Mouse (Mus musculus) stomach, postnatal 0 days (tissue): ENCODE results near the gene Prok2. TPM values are rescaled to one million over a fixed set of nuclear protein-coding genes. Genes with fewer than 3 reads are reported as not detected.

Experiments used
- ATAC-seq: fragments of 200-750 bp; cut with Nextera tagmentation; 2 replicates; pipeline ENCODE4 v1.8.0; 2017; ENCODE audit not compliant: low FRiP score, low TSS enrichment
- DNase-seq: peaks from one replicate; pipeline ENCODE4 v3.0.0-alpha.2; 2016; ENCODE audit warnings: low spot score
- H3K27ac ChIP-seq: fragments of 300-500 bp; sonication (generic); replicated peaks from 2 replicates; pipeline ENCODE4 v1.5.1; 2014; ENCODE audit warnings: mild to moderate bottlenecking, control low read depth
- H3K27me3 ChIP-seq: fragments of 300-500 bp; sonication (generic); 2 replicates; pipeline ENCODE4 v1.6.1; 2014; ENCODE audit warnings: low read length; ENCODE audit not compliant: control insufficient read depth, insufficient read depth
- H3K36me3 ChIP-seq: fragments of 300-500 bp; sonication (generic); 2 replicates; pipeline ENCODE4 v1.6.1; 2014; ENCODE audit warnings: low read length, mixed read lengths; ENCODE audit not compliant: control insufficient read depth, insufficient read depth
- H3K4me1 ChIP-seq: fragments of 300-500 bp; sonication (generic); replicated peaks from 2 replicates; pipeline ENCODE4 v1.6.1; 2014; ENCODE audit warnings: antibody characterized with exemption; ENCODE audit not compliant: control insufficient read depth, insufficient read depth
- H3K4me2 ChIP-seq: fragments of 300-500 bp; sonication (generic); replicated peaks from 2 replicates; pipeline ENCODE4 v1.6.1; 2014; ENCODE audit warnings: low read depth, mild to moderate bottlenecking, control low read depth, moderate library complexity
- H3K4me3 ChIP-seq: fragments of 300-500 bp; sonication (generic); 2 replicates; pipeline ENCODE4 v1.5.1; 2014; ENCODE audit warnings: low read depth, low read length, control low read depth
- H3K9ac ChIP-seq: fragments of 300-500 bp; sonication (generic); 2 replicates; pipeline ENCODE4 v1.6.1; 2014; ENCODE audit warnings: mild to moderate bottlenecking, low read length, control low read depth, mixed read lengths
- H3K9me3 ChIP-seq: fragments of 300-500 bp; sonication (generic); 2 replicates; pipeline ENCODE4 v1.6.1; 2016; ENCODE audit warnings: low read length; ENCODE audit not compliant: control insufficient read depth
- CTCF ChIP-seq: IDR thresholded peaks from 2 replicates; pipeline ENCODE4 v1.5.1; 2016; ENCODE audit warnings: antibody characterized with exemption, low read depth, mild to moderate bottlenecking, moderate library complexity
- EP300 ChIP-seq: optimal IDR thresholded peaks from 2 replicates; pipeline ENCODE3; 2016; ENCODE audit warnings: antibody characterized with exemption
- WGBS: fragments of 180-500 bp; shearing (Covaris S2); extraction: QIAGEN DNeasy Blood & Tissue Kit; methylation state at CpG from one replicate; pipeline ENCODE4 v1.1.7; 2014; 5-methylcytosine and 5-hydroxymethylcytosine counted together
- polyA plus RNA-seq: library from polyadenylated mRNA; unstranded; fragments of >200 nt; fragmentation: Nextera tagmentation; extraction: Ambion mirVana; gene quantifications from 2 replicates; pipeline ENCODE4 v1.2.1, GENCODE M21; 2015

Gene Prok2
- polyA plus RNA-seq, 1 experiment from 2014 or later: 0.15 TPM

DNA sequence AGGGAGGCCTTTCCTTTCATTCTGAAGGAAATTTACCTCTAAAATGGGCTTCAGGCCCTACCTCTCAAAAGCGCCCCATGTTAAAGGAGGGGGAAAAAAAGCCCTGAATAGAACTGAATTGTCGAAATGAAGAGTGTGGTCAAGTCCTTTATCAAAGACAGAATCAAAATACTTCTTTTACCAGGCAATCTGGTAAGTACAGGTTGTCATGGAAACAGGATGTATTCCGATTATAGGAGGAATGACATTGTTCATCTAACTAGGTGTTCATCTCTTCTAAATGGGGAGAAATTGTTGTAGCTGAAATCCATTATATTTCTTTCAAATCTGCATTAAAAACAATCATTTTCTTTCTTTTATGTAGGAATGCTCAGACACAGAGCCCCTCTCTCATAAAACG, 51.7 kb downstream of the Prok2 start:
- H3K9me3 ChIP-seq: no peaks in the 10 kb centered on the region
- ATAC-seq: no peak
- no peak overlapping the region for H3K4me2 ChIP-seq
- TF ChIP-seq CTCF (no peak), EP300 (no peak)
- no peak overlapping the region for H3K27ac ChIP-seq
- H3K9ac ChIP-seq: no peak overlapping the region
- DNase-seq: no peak
- no peaks in the 10 kb centered on the region for H3K27me3 ChIP-seq
- no peak overlapping the region for H3K4me3 ChIP-seq
- no peaks in the 10 kb centered on the region for H3K4me1 ChIP-seq
- no peaks in the 10 kb centered on the region for H3K36me3 ChIP-seq
- 79% methylated on average over 4 of the region's 4 CpGs for WGBS

GRCm38 (mm10) chr6:99671768-99672167, 54.4 kb downstream of the Prok2 start:
- Histone ChIP-seq H3K4me1 (no peaks in the 10 kb centered on the region), H3K4me2 (no peak overlapping the region), H3K27ac (no peak overlapping the region), H3K36me3 (no peaks in the 10 kb centered on the region), H3K27me3 (no peaks in the 10 kb centered on the region), H3K4me3 (no peak overlapping the region), H3K9ac (no peak overlapping the region), H3K9me3 (no peaks in the 10 kb centered on the region)
- DNase-seq (no peak), ATAC-seq (no peak)
- WGBS: 61% methylated on average over 3 of the region's 3 CpGs
- TF ChIP-seq EP300 (no peak), CTCF (peak; percentile 65)

DNA sequence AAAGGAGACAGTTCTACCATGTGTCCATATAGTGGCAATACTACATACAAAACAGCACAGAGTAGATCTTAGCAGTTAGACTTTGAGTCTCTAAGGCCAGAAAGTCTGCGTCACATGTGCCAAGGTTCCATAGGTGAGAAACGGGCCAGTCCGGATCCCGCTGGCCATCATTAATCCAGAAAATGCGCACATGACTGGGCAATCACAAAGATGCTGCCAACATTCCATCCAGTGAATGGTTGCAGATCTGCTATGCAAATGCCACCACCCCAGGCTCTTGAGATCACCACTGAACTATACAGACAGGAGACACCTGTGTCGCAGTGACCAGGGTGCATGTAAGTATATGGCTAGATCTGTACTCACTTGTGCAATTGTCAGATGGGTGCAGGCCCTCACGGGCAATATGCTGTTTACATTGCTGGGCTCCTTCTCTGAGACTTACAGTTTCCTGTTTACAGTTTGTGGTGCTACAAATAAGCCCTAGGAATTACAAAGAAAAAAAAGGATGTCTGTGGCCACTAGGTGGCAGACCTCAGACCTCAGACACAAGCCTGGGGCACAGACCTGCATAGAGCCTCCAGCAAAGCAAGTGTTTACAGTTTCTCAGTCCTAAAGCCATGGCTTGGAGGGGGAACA, 55.6 kb downstream of the Prok2 start:
- Histone ChIP-seq H3K27me3 (no peaks in the 10 kb centered on the region), H3K27ac (no peak overlapping the region), H3K4me3 (no peak overlapping the region), H3K4me2 (no peak overlapping the region), H3K9ac (no peak overlapping the region), H3K4me1 (no peaks in the 10 kb centered on the region), H3K36me3 (no peaks in the 10 kb centered on the region), H3K9me3 (no peaks in the 10 kb centered on the region)
- 73% methylated on average over 7 of the region's 7 CpGs for WGBS
- TF ChIP-seq EP300: no peak
- TF ChIP-seq CTCF: peak; percentile 85
- DNase-seq (peak; percentile 49), ATAC-seq (peak; percentile 57; the same call in 1 of the 2 replicates)

GRCm38 (mm10) chr6:99669481-99670325, 56.5 kb downstream of the Prok2 start:
- Histone ChIP-seq H3K9ac (no peak overlapping the region), H3K36me3 (no peaks in the 10 kb centered on the region), H3K9me3 (no peaks in the 10 kb centered on the region), H3K4me3 (no peak overlapping the region), H3K27ac (no peak overlapping the region), H3K4me1 (no peaks in the 10 kb centered on the region; the same call in 1 of the 2 replicates), H3K4me2 (no peak overlapping the region), H3K27me3 (no peaks in the 10 kb centered on the region)
- ATAC-seq (no peak), DNase-seq (no peak)
- 59% methylated on average over 5 of the region's 5 CpGs for WGBS
- TF ChIP-seq CTCF (no peak), EP300 (no peak)

- Histone ChIP-seq H3K4me3 (peak overlapping the region; percentile 85), H3K4me1 (no peaks in the 10 kb centered on the region; the same call in 1 of the 2 replicates), H3K4me2 (peak overlapping the region; percentile 91; the same call in 1 of the 2 replicates), H3K27ac (peak overlapping the region; percentile 78; the same call in 1 of the 2 replicates), H3K27me3 (no peaks in the 10 kb centered on the region), H3K36me3 (no peaks in the 10 kb centered on the region), H3K9ac (no peak overlapping the region; the same call in 1 of the 2 replicates), H3K9me3 (no peaks in the 10 kb centered on the region)
- DNase-seq (no peak), ATAC-seq (no peak)
- WGBS: 43% methylated on average over 8 of the region's 8 CpGs
- no peak for TF ChIP-seq EP300
- TF ChIP-seq CTCF: 0 out of 2 replicates have a peak, but pooled peaks have one; percentile 17
These were observed 58.9 kb downstream of the Prok2 start for GRCm38 (mm10) chr6:99667290-99667689.
